Mouse (Mus musculus): ENCODE measurements around the gene Fbxl5. TPM values are rescaled to one million over a fixed set of nuclear protein-coding genes. Genes with fewer than 3 reads are reported as not detected.

Gene Fbxl5
- total and polyA plus RNA-seq, 3 experiments: 20.9 to 45.3 (median 28.1) TPM

GRCm38 (mm10) chr5:43770618-43771354 lies 50.7 kb downstream of the Fbxl5 start:
- Histone ChIP-seq H3K9me3 (replicated peaks; ENCODE audit: low read length) (no peaks in the 10 kb centered on the region), H3K9ac (ENCODE audit: insufficient read depth, low read depth) (no peak overlapping the region), H3K27ac (ENCODE audit: insufficient read depth, low read depth) (no peak overlapping the region), H3K27me3 (replicated peaks) (no peaks in the 10 kb centered on the region), H3K4me2 (ENCODE audit: insufficient read depth, low read depth, poor library complexity, severe bottlenecking) (no peak overlapping the region), H3K79me2 (replicated peaks; ENCODE audit: control insufficient read depth, extremely low read depth, insufficient read depth, poor library complexity, severe bottlenecking) (peaks cover 4% of the 10 kb centered on the region; the same call in 1 of the 2 replicates), H3K36me3 (replicated peaks in 1 of 2; ENCODE audit: control insufficient read depth in 1 of 2, insufficient read depth in 1 of 2, low read length in 1 of 2) (peaks cover 8 to 49% of the 10 kb centered on the region in 2 experiments), H3K4me1 (ENCODE audit: control insufficient read depth in 1 of 2, insufficient read depth in 2 of 2) (peaks cover 0 to 23% of the 10 kb centered on the region in 2 experiments; a peak in 2 of 4 replicates), H3K4me3 (replicated peaks in 1 of 3; ENCODE audit: low read depth in 2 of 3, low read length in 2 of 3, poor library complexity in 1 of 3) (no peak overlapping the region)
- dilution Hi-C loops (cut with MboI; ENCODE audit: extremely low pct_ligation_motif_present, extremely low pct_unique_long_range_greater_than_20kb, low sequenced_read_pairs): no loop called here
- TF ChIP-seq CHD1 (IDR thresholded peaks at IDR 0.05; ENCODE audit: low read depth, low read length) (no peak), ZNF384 (IDR thresholded peaks at IDR 0.05; ENCODE audit: low read depth, low read length) (no peak), E2F4 (IDR thresholded peaks at IDR 0.05; ENCODE audit: insufficient replicate concordance, low read depth, low read length) (no peak), TCF12 (IDR thresholded peaks at IDR 0.05; ENCODE audit: low read depth, low read length) (no peak), CHD2 (IDR thresholded peaks at IDR 0.05; ENCODE audit: low read length) (no peak), MAX (IDR thresholded peaks at IDR 0.05; ENCODE audit: low read length) (no peak), PAX5 (IDR thresholded peaks at IDR 0.05; ENCODE audit: low read length) (no peak), ZMIZ1 (IDR thresholded peaks at IDR 0.05; ENCODE audit: low read depth, low read length) (no peak), HCFC1 (IDR thresholded peaks at IDR 0.05; ENCODE audit: low read depth, low read length) (no peak), MYC (IDR thresholded peaks at IDR 0.05; ENCODE audit: low read depth, low read length) (no peak), USF1 (IDR thresholded peaks at IDR 0.05; ENCODE audit: low read depth, low read length) (no peak), SIN3A (IDR thresholded peaks at IDR 0.05; ENCODE audit: low read length) (no peak), GABPA (IDR thresholded peaks at IDR 0.05; ENCODE audit: insufficient replicate concordance, low read depth, low read length) (no peak), UBTF (IDR thresholded peaks at IDR 0.05; ENCODE audit: low read depth, low read length) (no peak), CTCF (conservative IDR thresholded peaks at IDR 0.05 in 1 of 2, IDR thresholded peaks at IDR 0.05 in 1 of 2; ENCODE audit: low read depth in 2 of 2, low read length in 2 of 2) (no peak), JUN (IDR thresholded peaks at IDR 0.05; ENCODE audit: insufficient read depth, low read depth, low read length) (no peak), SMC3 (IDR thresholded peaks at IDR 0.05; ENCODE audit: low read depth, low read length) (no peak), TBP (conservative IDR thresholded peaks at IDR 0.05; ENCODE audit: low read depth, low read length) (no peak)
- in situ Hi-C loops (cut with MboI; ENCODE audit: low pct_ligation_motif_present, low pct_unique_long_range_greater_than_20kb, low sequenced_read_pairs): no loop called here
- peak; percentile 22 for DNase-seq (ENCODE audit: extremely low read depth)

- Histone ChIP-seq H3K4me2 (ENCODE audit: insufficient read depth, low read depth, poor library complexity, severe bottlenecking) (no peak overlapping the region), H3K4me1 (ENCODE audit: control insufficient read depth in 1 of 2, insufficient read depth in 2 of 2) (peaks cover 0 to 2% of the 10 kb centered on the region in 2 experiments; a peak in 2 of 4 replicates), H3K27ac (ENCODE audit: insufficient read depth, low read depth) (no peak overlapping the region), H3K36me3 (replicated peaks in 1 of 2; ENCODE audit: control insufficient read depth in 1 of 2, insufficient read depth in 1 of 2, low read length in 1 of 2) (peaks cover 3 to 48% of the 10 kb centered on the region in 2 experiments), H3K27me3 (replicated peaks) (no peaks in the 10 kb centered on the region), H3K9ac (ENCODE audit: insufficient read depth, low read depth) (no peak overlapping the region), H3K79me2 (replicated peaks; ENCODE audit: control insufficient read depth, extremely low read depth, insufficient read depth, poor library complexity, severe bottlenecking) (peaks cover 3% of the 10 kb centered on the region; the same call in 1 of the 2 replicates), H3K4me3 (replicated peaks in 1 of 3; ENCODE audit: low read depth in 2 of 3, low read length in 2 of 3, poor library complexity in 1 of 3) (no peak overlapping the region), H3K9me3 (replicated peaks; ENCODE audit: low read length) (no peaks in the 10 kb centered on the region)
- dilution Hi-C loops (cut with MboI; ENCODE audit: extremely low pct_ligation_motif_present, extremely low pct_unique_long_range_greater_than_20kb, low sequenced_read_pairs) (no loop called here), in situ Hi-C loops (cut with MboI; ENCODE audit: low pct_ligation_motif_present, low pct_unique_long_range_greater_than_20kb, low sequenced_read_pairs) (no loop called here)
- TF ChIP-seq GABPA (IDR thresholded peaks at IDR 0.05; ENCODE audit: insufficient replicate concordance, low read depth, low read length) (no peak), CTCF (conservative IDR thresholded peaks at IDR 0.05 in 1 of 2, IDR thresholded peaks at IDR 0.05 in 1 of 2; ENCODE audit: low read depth in 2 of 2, low read length in 2 of 2) (peak in 1 of 2 experiments; percentile 29; a peak in 1 of 4 replicates), SIN3A (IDR thresholded peaks at IDR 0.05; ENCODE audit: low read length) (no peak)
- peak; percentile 22 for DNase-seq (ENCODE audit: extremely low read depth)
Observed at GRCm38 (mm10) chr5:43749092-43749491, 72.3 kb downstream of the Fbxl5 start.

Measured in CH12.LX (cell line).